Mouse (Mus musculus) heart, embryonic 14.5 days (tissue): ENCODE data around the gene Nectin1. TPM values are rescaled to one million over a fixed set of nuclear protein-coding genes. Genes with fewer than 3 reads are reported as not detected.

ENCODE experiments used
- ATAC-seq: fragments of 200-750 bp; cut with Nextera tagmentation; 2 replicates; pipeline ENCODE4 v1.8.0; 2017; ENCODE audit warnings: low read depth, moderate TSS enrichment; ENCODE audit not compliant: insufficient number of reproducible peaks, insufficient read depth, low FRiP score
- H3K27ac ChIP-seq, 2 experiments: fragments of 200-500 bp in 1 of 2; fragments of 300-500 bp in 1 of 2; sonication (generic) in 1 of 2; replicated peaks in 1 of 2; 2 replicates each; pipeline ENCODE4 v1.5.1; 2012 to 2014; ENCODE audit warnings: low read depth in 2 of 2, low read length in 2 of 2, control low read depth in 1 of 2, mild to moderate bottlenecking in 1 of 2, mixed read lengths in 1 of 2; ENCODE audit not compliant: control insufficient read depth in 1 of 2, insufficient read depth in 1 of 2
- H3K27me3 ChIP-seq: fragments of 300-500 bp; sonication (generic); 2 replicates; pipeline ENCODE4 v1.6.1; 2014; ENCODE audit warnings: mild to moderate bottlenecking, low read length, control low read depth; ENCODE audit not compliant: control insufficient read depth, insufficient read depth
- H3K36me3 ChIP-seq: fragments of 300-500 bp; sonication (generic); 2 replicates; pipeline ENCODE4 v1.6.1; 2014; ENCODE audit warnings: mild to moderate bottlenecking, control low read depth, low read length, mixed read lengths; ENCODE audit not compliant: control insufficient read depth, insufficient read depth
- H3K4me1 ChIP-seq, 2 experiments: fragments of 200-500 bp in 1 of 2; fragments of 300-500 bp in 1 of 2; sonication (generic) in 1 of 2; 2 replicates each; pipeline ENCODE4 v1.6.1; 2012 to 2014; ENCODE audit warnings: low read length in 2 of 2, control low read depth in 1 of 2, mixed read lengths in 1 of 2; ENCODE audit not compliant: control insufficient read depth in 2 of 2, insufficient read depth in 2 of 2
- H3K4me2 ChIP-seq: fragments of 300-500 bp; sonication (generic); 2 replicates; pipeline ENCODE4 v1.6.1; 2014; ENCODE audit warnings: mild to moderate bottlenecking, low read length
- H3K4me3 ChIP-seq, 2 experiments: fragments of 200-500 bp in 1 of 2; fragments of 300-500 bp in 1 of 2; sonication (generic) in 1 of 2; 2 replicates each; pipeline ENCODE4 v1.5.1; 2012 to 2014; ENCODE audit warnings: low read length in 2 of 2, mild to moderate bottlenecking in 2 of 2, control low read depth in 1 of 2, low read depth in 1 of 2, moderate library complexity in 1 of 2; ENCODE audit not compliant: control insufficient read depth in 1 of 2, insufficient read depth in 1 of 2
- H3K9ac ChIP-seq: fragments of 300-500 bp; sonication (generic); 2 replicates; pipeline ENCODE4 v1.6.1; 2014; ENCODE audit warnings: mild to moderate bottlenecking, low read length
- H3K9me3 ChIP-seq: fragments of 300-500 bp; sonication (generic); 2 replicates; pipeline ENCODE4 v1.6.1; 2016; ENCODE audit warnings: low read length, control low read depth; ENCODE audit not compliant: control insufficient read depth
- WGBS: fragments of 180-500 bp; shearing (Covaris S2); extraction: QIAGEN DNeasy Blood & Tissue Kit; methylation state at CpG from one replicate; pipeline ENCODE4 v1.1.7; 2014; 5-methylcytosine and 5-hydroxymethylcytosine counted together
- polyA plus RNA-seq: library from polyadenylated mRNA; unstranded; fragments of >200 nt; fragmentation: Nextera tagmentation; extraction: Ambion mirVana; gene quantifications from 2 replicates; pipeline ENCODE4 v1.2.1, GENCODE M21; 2014

The Nectin1 gene
- polyA plus RNA-seq, 1 experiment from 2014 or later: 1.9 TPM

DNA sequence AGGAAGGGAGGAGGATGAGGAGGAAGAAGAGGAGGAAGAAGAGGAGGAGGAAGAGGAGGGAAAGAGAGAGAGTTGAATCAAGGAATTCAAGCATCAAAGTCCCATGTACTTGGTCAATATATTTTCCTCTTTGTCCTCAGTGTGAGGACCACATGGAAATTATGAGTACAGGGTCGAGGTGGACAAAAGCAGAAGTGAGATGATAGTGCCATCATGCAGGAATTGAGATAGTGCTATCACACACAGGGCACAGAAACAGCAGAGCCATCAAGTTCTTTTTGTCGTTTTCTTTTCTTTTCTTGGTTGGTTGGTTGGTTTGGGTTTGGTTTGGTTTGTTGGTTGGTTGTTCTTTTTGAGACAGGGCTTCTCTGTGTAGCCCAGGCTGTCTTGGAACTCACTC, 2.5 kb upstream of the Nectin1 start:
- WGBS: 68% methylated on average over 2 of the region's 2 CpGs
- Histone ChIP-seq H3K27ac (no peak overlapping the region), H3K4me1 (peaks cover 19 to 33% of the 10 kb centered on the region in 2 experiments), H3K9me3 (no peaks in the 10 kb centered on the region), H3K27me3 (peaks cover 12% of the 10 kb centered on the region), H3K4me2 (no peak overlapping the region), H3K36me3 (no peaks in the 10 kb centered on the region), H3K9ac (no peak overlapping the region), H3K4me3 (no peak overlapping the region)
- no peak for ATAC-seq

DNA sequence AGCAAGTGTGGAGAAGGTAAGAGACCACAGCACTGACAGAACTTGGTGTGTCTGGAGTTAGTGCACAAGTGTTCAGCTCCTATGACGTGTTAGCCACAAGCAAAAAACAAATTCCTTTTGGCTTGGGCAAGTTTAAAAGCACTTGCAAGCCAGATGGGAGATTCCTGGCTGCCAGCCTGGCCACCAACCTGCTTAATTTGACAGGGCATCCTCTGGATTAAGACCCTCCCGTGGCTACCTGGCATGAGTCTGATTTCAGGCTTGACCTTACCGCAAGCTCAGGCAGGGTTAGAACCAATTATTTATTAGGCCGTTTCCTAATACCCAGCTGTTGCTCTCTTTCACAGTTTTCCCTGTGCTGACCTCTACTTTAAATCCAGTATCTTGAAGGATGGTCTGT, 1.7 kb upstream of the Nectin1 start:
- H3K4me1 ChIP-seq: peaks cover 19 to 34% of the 10 kb centered on the region in 2 experiments
- ATAC-seq: no peak
- WGBS: 92% methylated on average over 4 of the region's 4 CpGs
- no peaks in the 10 kb centered on the region for H3K9me3 ChIP-seq
- H3K4me3 ChIP-seq: no peak overlapping the region
- H3K27ac ChIP-seq: no peak overlapping the region
- no peaks in the 10 kb centered on the region for H3K36me3 ChIP-seq
- no peak overlapping the region for H3K9ac ChIP-seq
- H3K27me3 ChIP-seq: peaks cover 13% of the 10 kb centered on the region
- H3K4me2 ChIP-seq: no peak overlapping the region

- no peak for ATAC-seq
- H3K4me3 ChIP-seq: peak overlapping the region; percentile 76 to 82
Measured at GRCm38 (mm10) chr9:43742902-43743646, 710 bp upstream of the Nectin1 start.

DNA sequence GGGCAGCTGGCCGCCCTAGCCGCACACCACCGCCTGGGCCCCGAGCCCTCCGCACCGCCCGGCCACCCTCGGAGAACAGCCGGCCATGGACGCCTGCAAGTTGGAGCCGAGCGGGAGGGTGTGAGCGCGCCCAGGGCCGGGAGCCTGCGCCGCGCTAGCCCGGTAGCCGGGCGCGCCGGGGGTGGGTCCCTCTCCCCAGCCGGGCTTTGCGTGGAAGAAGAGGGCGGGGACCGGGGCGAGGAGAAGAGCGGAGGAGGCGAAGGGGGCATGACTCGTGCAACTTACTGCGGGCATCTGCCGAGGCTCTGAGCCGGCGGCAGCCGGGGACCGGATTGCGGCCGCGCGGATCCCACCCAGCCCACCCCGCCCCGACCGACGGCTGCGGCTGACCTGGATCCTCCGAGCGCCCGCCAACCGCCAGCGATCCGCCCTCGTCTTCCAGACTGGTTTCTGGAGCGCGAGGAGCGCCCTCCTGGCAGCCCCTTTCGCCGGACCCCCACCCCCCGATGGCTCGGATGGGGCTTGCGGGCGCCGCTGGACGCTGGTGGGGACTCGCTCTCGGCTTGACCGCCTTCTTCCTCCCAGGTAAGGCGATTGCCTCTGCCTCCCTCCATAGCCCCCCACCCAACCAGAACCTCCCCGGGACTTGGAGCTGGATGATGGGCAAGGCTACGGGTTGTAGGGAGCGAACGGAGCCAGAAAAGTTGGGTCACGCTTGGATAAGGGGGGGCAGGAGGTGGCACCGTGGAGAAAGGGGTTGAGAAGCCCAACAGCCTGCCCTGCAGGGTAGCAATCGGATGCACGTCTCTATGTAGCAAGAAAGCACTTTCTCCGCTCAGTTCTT, 576 bp downstream of the Nectin1 start:
- Histone ChIP-seq H3K9me3 (no peaks in the 10 kb centered on the region), H3K4me2 (peak overlapping the region; percentile 98), H3K27me3 (peaks cover 13% of the 10 kb centered on the region), H3K4me3 (peak overlapping the region; percentile 76 to 82), H3K4me1 (peaks cover 12 to 28% of the 10 kb centered on the region in 2 experiments; a peak in 3 of 4 replicates), H3K9ac (peak overlapping the region; percentile 84), H3K36me3 (no peaks in the 10 kb centered on the region), H3K27ac (peak overlapping the region; percentile 77 to 88)
- peak; percentile 56 for ATAC-seq
- WGBS: under 1% methylated on average over 66 of the region's 77 CpGs

More at GRCm38 (mm10) chr9:43742902-43743646, 710 bp upstream of the Nectin1 start:
- Histone ChIP-seq H3K36me3 (no peaks in the 10 kb centered on the region), H3K27ac (peak overlapping the region; percentile 15 to 88), H3K9ac (peak overlapping the region; percentile 84), H3K4me1 (peaks cover 12 to 30% of the 10 kb centered on the region in 2 experiments; a peak in 3 of 4 replicates), H3K4me2 (peak overlapping the region; percentile 98), H3K27me3 (peaks cover 13% of the 10 kb centered on the region), H3K9me3 (no peaks in the 10 kb centered on the region)
- WGBS: 3% methylated on average over 27 of the region's 27 CpGs

- Histone ChIP-seq H3K27ac (no peak overlapping the region), H3K4me2 (peak overlapping the region; percentile 98), H3K4me3 (peak overlapping the region; percentile 76 to 82), H3K9ac (peak overlapping the region; percentile 84), H3K9me3 (no peaks in the 10 kb centered on the region), H3K4me1 (peaks cover 12 to 28% of the 10 kb centered on the region in 2 experiments; a peak in 3 of 4 replicates), H3K27me3 (peaks cover 13% of the 10 kb centered on the region), H3K36me3 (no peaks in the 10 kb centered on the region)
- under 1% methylated on average over 43 of the region's 43 CpGs for WGBS
- no peak for ATAC-seq
Measured at GRCm38 (mm10) chr9:43745051-43745792, 1.4 kb downstream of the Nectin1 start.

GRCm38 (mm10) chr9:43745951-43746703, 2.3 kb downstream of the Nectin1 start:
- peaks cover 12 to 28% of the 10 kb centered on the region in 2 experiments; a peak in 3 of 4 replicates for H3K4me1 ChIP-seq
- H3K27ac ChIP-seq: no peak overlapping the region

More at GRCm38 (mm10) chr9:43745951-43746703, 2.3 kb downstream of the Nectin1 start:
- H3K9ac ChIP-seq: peak overlapping the region; percentile 84; the same call in 1 of the 2 replicates
- H3K4me2 ChIP-seq: peak overlapping the region; percentile 98
- peak overlapping the region; percentile 76 to 82; a peak in 2 of 4 replicates for H3K4me3 ChIP-seq
- H3K27me3 ChIP-seq: peaks cover 13% of the 10 kb centered on the region
- no peak for ATAC-seq
- H3K36me3 ChIP-seq: no peaks in the 10 kb centered on the region
- no peaks in the 10 kb centered on the region for H3K9me3 ChIP-seq
- 13% methylated on average over 13 of the region's 13 CpGs for WGBS
